Mouse (Mus musculus): ENCODE results near the gene Gm20388. TPM values are rescaled to one million over a fixed set of nuclear protein-coding genes. Genes with fewer than 3 reads are reported as not detected.

Gene Gm20388
- polyA plus RNA-seq, 1 experiment from 2014 or later, result not detected

- Histone ChIP-seq H3K27me3 (peaks cover 6% of the 10 kb centered on the region), H3K9ac (peak overlapping the region; percentile 33), H3K9me3 (replicated peaks) (no peaks in the 10 kb centered on the region), H3K4me2 (no peak overlapping the region), H3K4me1 (replicated peaks) (peaks cover 44% of the 10 kb centered on the region), H3K36me3 (peaks cover 21% of the 10 kb centered on the region), H3K27ac (peak overlapping the region; percentile 63), H3K4me3 (replicated peaks) (no peak overlapping the region)
- DNase-seq, result peak; percentile 28
- ATAC-seq (ENCODE audit: low read depth), result peak; percentile 50
- 62% methylated on average over 9 of the region's 9 CpGs for WGBS (ENCODE audit: insufficient replicate concordance)
These were observed 2868.6 kb downstream of the Gm20388 start for GRCm38 (mm10) chr8:122779255-122779654.

GRCm38 (mm10) chr8:122784756-122785155 lies 2874.1 kb downstream of the Gm20388 start:
- Histone ChIP-seq H3K27me3 (no peaks in the 10 kb centered on the region), H3K36me3 (peaks cover 53% of the 10 kb centered on the region), H3K9me3 (replicated peaks) (no peaks in the 10 kb centered on the region), H3K27ac (no peak overlapping the region), H3K4me1 (replicated peaks) (peaks cover 14% of the 10 kb centered on the region), H3K4me2 (no peak overlapping the region), H3K4me3 (replicated peaks) (no peak overlapping the region), H3K9ac (no peak overlapping the region)
- no peak for ATAC-seq (ENCODE audit: low read depth)
- DNase-seq, result no peak
- WGBS (ENCODE audit: insufficient replicate concordance), result 61% methylated on average over 1 of the region's 1 CpGs

- ATAC-seq (ENCODE audit: low read depth) (no peak), DNase-seq (no peak)
- Histone ChIP-seq H3K4me3 (replicated peaks) (no peak overlapping the region), H3K9ac (no peak overlapping the region), H3K27ac (no peak overlapping the region), H3K27me3 (no peaks in the 10 kb centered on the region), H3K36me3 (peaks cover 30% of the 10 kb centered on the region), H3K9me3 (replicated peaks) (no peaks in the 10 kb centered on the region), H3K4me2 (no peak overlapping the region), H3K4me1 (replicated peaks) (0 out of 2 replicates have a peak, but pooled peaks cover 4% of the 10 kb centered on the region)
- WGBS (ENCODE audit: insufficient replicate concordance), result 87% methylated on average over 5 of the region's 5 CpGs
These were observed 2879.2 kb downstream of the Gm20388 start for GRCm38 (mm10) chr8:122789796-122790195.

- H3K4me3 ChIP-seq (replicated peaks), result no peak overlapping the region
- DNase-seq, result no peak
- peaks cover 3% of the 10 kb centered on the region; the same call in 1 of the 2 replicates for H3K36me3 ChIP-seq
- WGBS (ENCODE audit: insufficient replicate concordance), result 81% methylated on average over 18 of the region's 18 CpGs
- H3K4me2 ChIP-seq, result no peak overlapping the region
- no peak overlapping the region for H3K27ac ChIP-seq
- no peak overlapping the region for H3K9ac ChIP-seq
- H3K4me1 ChIP-seq (replicated peaks), result 0 out of 2 replicates have a peak, but pooled peaks cover 4% of the 10 kb centered on the region
- H3K27me3 ChIP-seq, result no peaks in the 10 kb centered on the region
- no peak for ATAC-seq (ENCODE audit: low read depth)
- H3K9me3 ChIP-seq (replicated peaks), result no peaks in the 10 kb centered on the region
These were observed 2882.9 kb downstream of the Gm20388 start for GRCm38 (mm10) chr8:122793375-122794174.

- Histone ChIP-seq H3K9ac (no peak overlapping the region), H3K4me2 (no peak overlapping the region), H3K27ac (no peak overlapping the region), H3K4me3 (replicated peaks) (no peak overlapping the region), H3K9me3 (replicated peaks) (no peaks in the 10 kb centered on the region), H3K36me3 (peaks cover 3% of the 10 kb centered on the region; the same call in 1 of the 2 replicates), H3K27me3 (no peaks in the 10 kb centered on the region), H3K4me1 (replicated peaks) (0 out of 2 replicates have a peak, but pooled peaks cover 4% of the 10 kb centered on the region)
- WGBS (ENCODE audit: insufficient replicate concordance), result 88% methylated on average over 5 of the region's 5 CpGs
- no peak for ATAC-seq (ENCODE audit: low read depth)
- DNase-seq, result no peak
These were observed 2883.5 kb downstream of the Gm20388 start for GRCm38 (mm10) chr8:122794175-122794454.

- no peaks in the 10 kb centered on the region; the same call in 1 of the 2 replicates for H3K36me3 ChIP-seq
- H3K4me1 ChIP-seq (replicated peaks), result no peaks in the 10 kb centered on the region
- no peaks in the 10 kb centered on the region; the same call in 1 of the 2 replicates for H3K27me3 ChIP-seq
- DNase-seq (no peak), ATAC-seq (ENCODE audit: low read depth) (no peak)
- 72% methylated on average over 15 of the region's 15 CpGs for WGBS (ENCODE audit: insufficient replicate concordance)
- H3K9ac ChIP-seq, result no peak overlapping the region
- H3K4me3 ChIP-seq (replicated peaks), result no peak overlapping the region
- H3K27ac ChIP-seq, result no peak overlapping the region
- no peaks in the 10 kb centered on the region for H3K9me3 ChIP-seq (replicated peaks)
- no peak overlapping the region for H3K4me2 ChIP-seq
These were observed 2893.5 kb downstream of the Gm20388 start for GRCm38 (mm10) chr8:122803906-122804761.

GRCm38 (mm10) chr8:122805349-122805748 lies 2894.7 kb downstream of the Gm20388 start:
- Histone ChIP-seq H3K4me3 (replicated peaks) (no peak overlapping the region), H3K4me2 (no peak overlapping the region), H3K9ac (no peak overlapping the region), H3K36me3 (no peaks in the 10 kb centered on the region; the same call in 1 of the 2 replicates), H3K9me3 (replicated peaks) (no peaks in the 10 kb centered on the region), H3K27me3 (no peaks in the 10 kb centered on the region; the same call in 1 of the 2 replicates), H3K27ac (no peak overlapping the region), H3K4me1 (replicated peaks) (no peaks in the 10 kb centered on the region)
- WGBS (ENCODE audit: insufficient replicate concordance), result 75% methylated on average over 3 of the region's 3 CpGs
- DNase-seq (no peak), ATAC-seq (ENCODE audit: low read depth) (no peak)

GRCm38 (mm10) chr8:122806956-122807538 lies 2896.4 kb downstream of the Gm20388 start:
- Histone ChIP-seq H3K27ac (no peak overlapping the region), H3K36me3 (no peaks in the 10 kb centered on the region; the same call in 1 of the 2 replicates), H3K4me1 (replicated peaks) (no peaks in the 10 kb centered on the region), H3K27me3 (no peaks in the 10 kb centered on the region; the same call in 1 of the 2 replicates), H3K9me3 (replicated peaks) (no peaks in the 10 kb centered on the region), H3K4me2 (no peak overlapping the region), H3K4me3 (replicated peaks) (no peak overlapping the region), H3K9ac (no peak overlapping the region)
- ATAC-seq (ENCODE audit: low read depth), result no peak
- no peak for DNase-seq
- WGBS (ENCODE audit: insufficient replicate concordance), result 72% methylated on average over 7 of the region's 7 CpGs

- 0 out of 2 replicates have a peak, but pooled peaks cover 3% of the 10 kb centered on the region for H3K4me1 ChIP-seq (replicated peaks)
- 74% methylated on average over 4 of the region's 4 CpGs for WGBS (ENCODE audit: insufficient replicate concordance)
- no peak overlapping the region for H3K4me2 ChIP-seq
- H3K4me3 ChIP-seq (replicated peaks), result no peak overlapping the region
- H3K36me3 ChIP-seq, result no peaks in the 10 kb centered on the region; the same call in 1 of the 2 replicates
- no peak overlapping the region for H3K27ac ChIP-seq
- H3K27me3 ChIP-seq, result no peaks in the 10 kb centered on the region; the same call in 1 of the 2 replicates
- DNase-seq (no peak), ATAC-seq (ENCODE audit: low read depth) (no peak)
- no peak overlapping the region for H3K9ac ChIP-seq
- no peaks in the 10 kb centered on the region for H3K9me3 ChIP-seq (replicated peaks)
These were observed 2897.3 kb downstream of the Gm20388 start for GRCm38 (mm10) chr8:122807907-122808306.

GRCm38 (mm10) chr8:122810376-122810775 lies 2899.7 kb downstream of the Gm20388 start:
- H3K9ac ChIP-seq, result no peak overlapping the region
- WGBS (ENCODE audit: insufficient replicate concordance), result 73% methylated on average over 8 of the region's 8 CpGs
- ATAC-seq (ENCODE audit: low read depth), result no peak
- H3K36me3 ChIP-seq, result 0 out of 2 replicates have a peak, but pooled peaks cover 3% of the 10 kb centered on the region
- no peaks in the 10 kb centered on the region; the same call in 1 of the 2 replicates for H3K27me3 ChIP-seq
- H3K27ac ChIP-seq, result no peak overlapping the region
- 0 out of 2 replicates have a peak, but pooled peaks cover 3% of the 10 kb centered on the region for H3K4me1 ChIP-seq (replicated peaks)
- H3K9me3 ChIP-seq (replicated peaks), result no peaks in the 10 kb centered on the region
- no peak overlapping the region for H3K4me2 ChIP-seq
- H3K4me3 ChIP-seq (replicated peaks), result no peak overlapping the region
- no peak for DNase-seq

Measured in liver, embryonic 13.5 days (tissue).